8 mouse cellular contexts compared by ENCODE assay signal in genomic region chr13:106998671-106999070, GRCm38 (mm10). TPM values are rescaled to one million over a fixed set of nuclear protein-coding genes. Genes with fewer than 3 reads are reported as not detected.
DNase-seq lines count a peak whose midpoint lies in the region; ATAC-seq and TF ChIP-seq lines count a peak whose summit lies in the region.

No protein-coding gene starts in this region.

- TF ChIP-seq CTCF in kidney, postnatal 0 days (IDR thresholded peaks at IDR 0.05; ENCODE audit: low read depth) = no peak

- H3K4me2 ChIP-seq in kidney, postnatal 0 days (ENCODE audit: low read length) = no peak overlapping the region
- no peak overlapping the region for H3K4me2 ChIP-seq in midbrain, embryonic 11.5 days

- no peak overlapping the region for H3K9ac ChIP-seq in kidney, postnatal 0 days (ENCODE audit: low read depth, low read length)
- no peak overlapping the region for H3K9ac ChIP-seq in midbrain, embryonic 11.5 days (ENCODE audit: low read length)

- DNase-seq in B cell, adult 2 months = peak; percentile 54 to 56
- DNase-seq in MEL-GATA-1-ER (ENCODE audit: extremely low read depth, low read depth) = peak; percentile 93
- DNase-seq in kidney, postnatal 0 days (ENCODE audit: low spot score) = peak; percentile 26
- peak; percentile 66 for DNase-seq in naive thymus-derived CD4-positive, alpha-beta T cell, adult 2 months (ENCODE audit: low read depth)
- no peak for DNase-seq in midbrain, embryonic 11.5 days (ENCODE audit: low spot score, missing footprints)
- no peak for DNase-seq in layer of hippocampus, postnatal 10 days (ENCODE audit: low spot score in 2 of 2)
- DNase-seq in layer of hippocampus, adult 8-10 months (ENCODE audit: low spot score in 2 of 2) = no peak
- no peak for DNase-seq in embryo, embryonic 11 days

- no peak overlapping the region for H3K4me3 ChIP-seq in kidney, postnatal 0 days (replicated peaks; ENCODE audit: low read depth, low read length)
- H3K4me3 ChIP-seq in midbrain, embryonic 11.5 days (ENCODE audit: low read depth, low read length) = no peak overlapping the region

- no peaks in the 10 kb centered on the region for H3K36me3 ChIP-seq in kidney, postnatal 0 days (ENCODE audit: insufficient read depth, low read length)
- H3K36me3 ChIP-seq in midbrain, embryonic 11.5 days (ENCODE audit: control insufficient read depth, insufficient read depth, low read length) = no peaks in the 10 kb centered on the region

- no peak overlapping the region for H3K27ac ChIP-seq in kidney, postnatal 0 days
- H3K27ac ChIP-seq in midbrain, embryonic 11.5 days (ENCODE audit: low read depth, low read length) = no peak overlapping the region

- WGBS in kidney, postnatal 0 days = 67% methylated on average over 5 of the region's 5 CpGs
- WGBS in midbrain, embryonic 11.5 days = 89% methylated on average over 5 of the region's 5 CpGs

- no peak; the same call in 1 of the 2 replicates for ATAC-seq in kidney, postnatal 0 days (replicated peaks; ENCODE audit: low FRiP score, low read depth)
- no peak for ATAC-seq in midbrain, embryonic 11.5 days (ENCODE audit: low FRiP score)

- H3K4me1 ChIP-seq in kidney, postnatal 0 days (replicated peaks; ENCODE audit: insufficient read depth, low read length) = no peaks in the 10 kb centered on the region
- no peaks in the 10 kb centered on the region for H3K4me1 ChIP-seq in midbrain, embryonic 11.5 days (ENCODE audit: control insufficient read depth, insufficient read depth, low read length)

- no peaks in the 10 kb centered on the region for H3K27me3 ChIP-seq in kidney, postnatal 0 days (ENCODE audit: insufficient read depth, low read length)
- H3K27me3 ChIP-seq in midbrain, embryonic 11.5 days (ENCODE audit: control insufficient read depth, insufficient read depth, low read length) = no peaks in the 10 kb centered on the region

- no peaks in the 10 kb centered on the region for H3K9me3 ChIP-seq in kidney, postnatal 0 days (replicated peaks; ENCODE audit: low read length)
- no peaks in the 10 kb centered on the region for H3K9me3 ChIP-seq in midbrain, embryonic 11.5 days (ENCODE audit: control insufficient read depth, low read length)

RNA-seq across cellular contexts. Expression of gene Kif2a, which starts 23.3 kb away (rescaled TPM):
- 17.9 and 25.8 TPM in 2 replicates for polyA plus RNA-seq in kidney, postnatal 0 days (2015; fragmentation: Nextera tagmentation; extraction: Ambion mirVana)
- 27.8 and 30.1 TPM in 2 replicates for polyA plus RNA-seq in midbrain, embryonic 11.5 days (2014; fragmentation: Nextera tagmentation; extraction: Ambion mirVana)
- total RNA-seq in layer of hippocampus, postnatal 10 days (2021) = 100 to 1,000 TPM; 166 to 197 TPM
- total RNA-seq in layer of hippocampus, adult 8-10 months (2022) = 100 to 1,000 TPM in 3 of 4 experiments, 10 to 100 TPM in 1; 98.3 to 125 (median 112) TPM

RNA-seq across cellular contexts. Expression of gene Dimt1, which starts 51.7 kb away (rescaled TPM):
- 30.2 and 33.8 TPM in 2 replicates for polyA plus RNA-seq in kidney, postnatal 0 days (2015; fragmentation: Nextera tagmentation; extraction: Ambion mirVana)
- 44.3 and 45.2 TPM in 2 replicates for polyA plus RNA-seq in midbrain, embryonic 11.5 days (2014; fragmentation: Nextera tagmentation; extraction: Ambion mirVana)
- total RNA-seq in layer of hippocampus, postnatal 10 days (2021) = 10 to 100 TPM; 17.4 to 23.2 TPM
- total RNA-seq in layer of hippocampus, adult 8-10 months (2022) = 10 to 100 TPM; 19.8 to 30.2 (median 22.3) TPM

Comparison
In these comparisons a context has a peak if more than half of its experiments do, and no peak if none do; other contexts are left out.
1. DNase-seq: peak in B cell, adult 2 months (2 of 2), MEL-GATA-1-ER (single experiment), kidney, postnatal 0 days (single experiment) and naive thymus-derived CD4-positive, alpha-beta T cell, adult 2 months (single experiment); none in midbrain, embryonic 11.5 days (single experiment), layer of hippocampus, postnatal 10 days (0 of 2), layer of hippocampus, adult 8-10 months (0 of 2) and embryo, embryonic 11 days (single experiment).